Mouse (Mus musculus) subcutaneous adipose tissue, adult 2 months (tissue): ENCODE measurements around the gene Emd. TPM values are rescaled to one million over a fixed set of nuclear protein-coding genes. Genes with fewer than 3 reads are reported as not detected.

Experiments
- polyA plus RNA-seq: library from polyadenylated mRNA; depleted of rRNA; stranded (reverse); fragments of >200 nt; gene quantifications from 2 replicates; pipeline ENCODE4 v1.2.3, GENCODE M21; 2012; ENCODE audit warnings: low replicate concordance; rRNA removed

Gene Emd
- 47.9 and 80.7 TPM in 2 replicates for polyA plus RNA-seq

DNA sequence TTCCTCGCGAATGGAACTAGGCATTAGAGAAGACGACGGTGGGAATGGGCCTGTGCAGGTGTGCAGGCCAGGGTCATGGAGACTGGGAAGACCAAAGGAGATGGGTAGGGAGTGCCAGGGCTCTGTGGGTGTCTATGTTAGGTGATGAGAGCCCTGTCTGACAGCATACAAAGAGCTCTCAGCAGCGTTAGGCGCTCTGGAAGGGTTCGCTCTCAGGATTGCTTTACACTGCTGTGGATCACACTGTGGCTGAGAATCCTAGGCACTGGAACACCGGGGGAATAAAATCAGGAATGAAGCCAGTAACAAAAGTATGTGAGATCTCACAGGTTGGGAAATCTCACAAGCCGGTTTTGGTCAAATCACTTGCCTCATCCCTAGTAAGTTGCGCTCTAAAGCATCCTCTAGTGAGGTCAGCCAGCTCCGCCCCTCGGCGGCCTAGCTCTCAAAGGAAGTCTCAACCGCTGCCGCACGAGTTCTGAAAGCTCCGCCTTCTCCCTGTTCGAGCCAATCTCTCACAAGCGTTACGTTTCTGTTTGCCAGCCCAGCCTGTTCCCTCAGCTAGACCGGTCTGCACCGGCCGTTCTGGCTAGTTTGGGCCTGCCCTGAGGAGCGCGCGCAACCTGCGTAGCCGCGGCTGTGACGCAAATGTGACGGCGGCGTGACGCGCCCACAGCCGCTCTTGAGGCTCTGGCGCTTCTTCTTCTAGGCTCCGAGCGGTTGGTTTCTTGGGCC lies at the start of gene Emd:
Gene Emd, plus strand, starts transcription at position 535 of the 735 bp plus-strand sequence.

DNA sequence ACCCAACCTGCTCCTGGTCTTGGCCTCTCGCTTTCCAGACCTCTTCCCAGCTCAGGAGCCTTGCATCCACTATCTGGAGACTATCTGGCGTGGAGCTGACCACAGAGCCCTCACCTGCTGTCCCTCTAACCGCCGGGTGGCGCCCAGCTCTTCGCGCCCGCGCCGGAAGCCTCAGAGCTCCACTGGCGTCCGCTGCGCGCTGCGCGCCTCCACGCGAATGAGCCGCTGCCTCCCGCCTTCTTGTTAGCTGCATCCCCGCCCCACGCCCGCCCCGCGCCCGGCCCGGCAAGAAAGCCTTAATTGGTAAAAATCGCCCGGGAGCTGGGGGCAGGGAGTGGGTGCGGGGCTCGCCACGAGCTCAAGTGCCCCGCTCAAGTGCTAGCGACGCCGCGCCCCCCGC lies 4.9 kb upstream of the Emd start, which contains the start of gene Flna:
Gene Flna, minus strand, starts transcription at position 206 of the 400 bp plus-strand sequence.

DNA sequence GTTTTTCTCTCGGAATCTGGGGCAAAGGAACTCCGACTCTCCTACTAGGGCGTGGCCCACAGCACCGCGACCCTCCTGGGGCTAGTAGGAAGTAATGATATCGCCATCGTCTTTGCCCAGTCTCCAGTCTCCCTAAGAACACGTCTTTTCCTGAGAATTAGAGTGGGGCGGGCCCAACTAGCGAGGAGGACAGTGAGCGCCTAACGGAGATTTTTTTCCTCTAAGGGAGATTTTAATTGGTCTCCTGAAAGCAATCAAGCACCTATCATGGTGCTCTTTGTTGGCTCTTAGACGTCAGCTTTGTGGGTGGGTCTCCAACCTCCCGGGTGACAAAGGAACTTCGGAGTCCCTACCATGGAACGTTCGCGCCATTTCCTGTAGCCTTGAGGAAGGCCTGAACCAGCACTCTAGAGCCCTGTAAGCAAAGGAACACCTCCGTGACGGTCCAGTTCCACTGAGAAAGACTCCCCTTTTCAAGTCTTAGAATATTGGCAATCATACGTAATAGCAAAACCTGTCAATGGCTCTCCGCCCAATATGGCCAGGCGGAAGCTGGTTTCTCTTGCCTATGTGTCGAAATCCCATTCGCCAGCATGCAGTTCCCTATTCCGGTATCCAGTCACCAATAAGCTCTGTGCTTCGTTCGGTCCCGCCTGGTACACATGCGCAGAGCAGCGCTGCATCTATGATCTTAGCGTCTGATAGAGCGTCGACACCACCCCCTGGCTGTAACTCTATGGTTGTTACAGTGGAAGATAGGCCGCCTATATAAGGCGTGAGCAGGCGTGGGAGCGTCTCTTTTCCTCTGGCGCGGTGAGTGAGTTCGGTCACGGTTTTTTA lies 15.8 kb downstream of the Emd start, which contains the start of gene Rpl10:
Gene Rpl10, plus strand, starts transcription at position 751 of the 840 bp plus-strand sequence.

GRCm38 (mm10) chrX:74281732-74282394 lies 27.4 kb downstream of the Emd start, which contains the start of the genes Taz and Dnase1l1:
Gene Taz, plus strand, starts transcription at chrX:74281912.
Gene Dnase1l1, minus strand, starts transcription at chrX:74282337.

DNA sequence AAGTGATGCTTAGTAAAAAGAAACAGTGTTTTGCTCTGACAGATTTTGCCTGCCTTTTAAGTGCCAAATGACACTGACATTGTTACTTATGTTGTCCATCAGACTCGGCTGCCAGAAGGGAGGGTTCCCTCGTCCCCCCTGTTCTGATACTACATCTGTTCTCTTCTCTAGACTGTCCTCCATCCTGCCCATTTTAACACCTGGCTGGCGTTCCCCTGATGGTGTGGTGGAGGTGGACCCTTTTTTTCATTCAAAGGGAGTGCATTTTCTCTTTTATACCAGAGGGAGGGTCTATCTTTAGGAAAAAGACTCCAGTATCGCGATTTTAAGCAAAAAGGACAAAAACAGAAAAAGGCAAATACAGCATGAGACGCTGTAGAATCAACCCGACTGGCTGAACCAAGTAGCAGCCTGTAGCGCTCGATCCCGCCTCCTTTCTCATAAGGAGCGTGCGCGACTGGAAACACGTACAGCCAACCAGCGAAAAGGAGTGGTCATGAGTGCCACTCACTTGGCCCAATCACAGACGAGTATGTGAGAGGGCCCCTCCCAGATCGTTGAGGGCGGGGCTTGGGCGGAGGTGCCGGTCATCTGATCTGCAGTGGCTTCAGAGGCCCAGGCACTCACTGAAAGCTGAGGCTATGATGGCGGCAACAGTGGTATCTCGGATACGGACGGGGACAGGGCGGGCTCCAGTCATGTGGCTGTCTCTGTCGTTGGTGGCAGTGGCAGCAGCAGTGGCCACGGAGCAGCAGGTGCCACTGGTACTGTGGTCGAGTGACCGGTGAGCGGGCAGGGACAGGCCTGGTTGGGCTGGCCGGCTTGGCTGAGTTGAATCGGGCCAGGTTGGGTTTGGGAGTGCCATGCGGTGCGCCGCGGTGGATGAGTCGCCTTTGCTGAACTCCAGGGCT lies 42.3 kb downstream of the Emd start, which contains the start of gene Atp6ap1:
Gene Atp6ap1, plus strand, starts transcription at position 560 of the 911 bp plus-strand sequence.

DNA sequence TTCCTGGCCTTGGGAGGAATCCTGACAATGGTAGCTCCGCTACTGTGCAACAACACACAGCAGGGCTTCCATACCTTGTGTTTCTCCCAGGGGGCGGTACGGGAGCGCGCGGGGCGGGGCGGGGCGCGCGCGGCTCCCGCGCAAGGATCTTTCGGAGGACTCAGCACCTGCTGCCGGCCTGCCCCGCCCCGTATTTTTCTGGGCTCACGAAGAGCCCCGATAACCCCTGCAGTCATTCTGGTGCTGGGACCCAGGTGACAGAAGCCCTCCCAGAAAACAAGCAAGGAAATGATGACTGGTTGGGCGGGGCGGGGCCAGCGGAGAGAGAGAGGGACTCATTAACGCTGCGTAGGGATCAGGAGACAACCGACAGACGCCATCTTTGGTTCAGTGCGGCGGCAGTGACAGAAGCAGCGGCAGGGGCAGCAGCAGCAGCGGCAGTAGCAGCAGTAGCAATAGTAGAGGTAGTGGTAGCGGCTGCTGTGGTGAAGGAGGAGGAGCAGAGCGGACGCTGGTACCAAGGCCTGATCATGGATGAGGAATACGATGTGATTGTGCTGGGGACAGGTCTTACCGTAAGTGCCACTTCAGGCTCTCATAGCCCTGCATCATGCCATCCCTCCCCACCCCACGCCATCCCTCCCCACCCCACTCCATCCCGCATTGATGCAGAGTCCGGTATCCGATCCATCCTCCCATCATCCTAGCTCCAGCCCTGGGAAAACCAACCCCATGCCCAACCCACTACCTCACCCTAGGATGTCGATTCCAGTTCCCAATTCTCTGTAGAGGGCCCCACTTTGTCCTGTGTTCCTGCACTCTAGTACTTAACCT lies 50.6 kb downstream of the Emd start, which contains the start of gene Gdi1:
Gene Gdi1, plus strand, starts transcription at position 132 of the 834 bp plus-strand sequence.

Other genes starting within 250 kb of the Emd start
- 170 and 267 TPM in 2 replicates for gene Irak1, start 230.8 kb upstream of the Emd start, polyA plus RNA-seq
- gene Opn1mw, start 127.2 kb upstream of the Emd start, polyA plus RNA-seq, result not detected in 2 replicates
- gene Mecp2, start 119.3 kb upstream of the Emd start, polyA plus RNA-seq, result 4.6 and 11.3 TPM in 2 replicates
- not detected in 2 replicates for gene Tex28, start 86.8 kb upstream of the Emd start, polyA plus RNA-seq
- 0.04 TPM in 1 of 2 replicates, not detected in the other for gene Tktl1, start 77.4 kb upstream of the Emd start, polyA plus RNA-seq
- 658 and 2,331 TPM in 2 replicates for gene Flna, start 4.9 kb upstream of the Emd start, polyA plus RNA-seq
- gene Rpl10, start 16.1 kb downstream of the Emd start, polyA plus RNA-seq, result 1,145 and 2,013 TPM in 2 replicates
- 99.6 and 120 TPM in 2 replicates for gene Taz, start 27.2 kb downstream of the Emd start, polyA plus RNA-seq
- 26.7 and 40.0 TPM in 2 replicates for gene Dnase1l1, start 27.6 kb downstream of the Emd start, polyA plus RNA-seq
- gene Atp6ap1, start 42.4 kb downstream of the Emd start, polyA plus RNA-seq, result 337 and 396 TPM in 2 replicates
- gene Gdi1, start 50.3 kb downstream of the Emd start, polyA plus RNA-seq, result 291 and 322 TPM in 2 replicates
- 15.7 and 15.8 TPM in 2 replicates for gene Fam50a, start 58.3 kb downstream of the Emd start, polyA plus RNA-seq
- 14.5 and 58.4 TPM in 2 replicates for gene Plxna3, start 74.4 kb downstream of the Emd start, polyA plus RNA-seq
- gene Lage3, start 98.9 kb downstream of the Emd start, polyA plus RNA-seq, result 101 and 103 TPM in 2 replicates
- 49.5 and 56.3 TPM in 2 replicates for gene Ubl4a, start 118.5 kb downstream of the Emd start, polyA plus RNA-seq
- 25.2 and 30.4 TPM in 2 replicates for gene Slc10a3, start 118.7 kb downstream of the Emd start, polyA plus RNA-seq
- 50.5 and 59.2 TPM in 2 replicates for gene Fam3a, start 138.6 kb downstream of the Emd start, polyA plus RNA-seq
- gene Ikbkg, start 138.6 kb downstream of the Emd start, polyA plus RNA-seq, result 18.2 and 22.3 TPM in 2 replicates
- 199 and 317 TPM in 2 replicates for gene G6pdx, start 174.5 kb downstream of the Emd start, polyA plus RNA-seq
- gene Gm6880, start 226.7 kb downstream of the Emd start, polyA plus RNA-seq, result not detected in 2 replicates